Mouse (Mus musculus) hindbrain, postnatal 0 days (tissue): ENCODE results near the gene Hoxa4. TPM values are rescaled to one million over a fixed set of nuclear protein-coding genes. Genes with fewer than 3 reads are reported as not detected.

Source experiments
- ATAC-seq: fragments of 200-750 bp; cut with Nextera tagmentation; 2 replicates; pipeline ENCODE4 v1.8.0; 2017; ENCODE audit warnings: mild to moderate bottlenecking, moderate TSS enrichment, moderate library complexity
- DNase-seq: peaks from one replicate; pipeline ENCODE4 v3.0.0-alpha.2; 2015; ENCODE audit warnings: low spot score
- H3K27ac ChIP-seq: fragments of 300-500 bp; sonication (generic); 2 replicates; pipeline ENCODE4 v1.5.1; 2014; ENCODE audit warnings: mild to moderate bottlenecking
- H3K27me3 ChIP-seq: fragments of 300-500 bp; sonication (generic); 2 replicates; pipeline ENCODE4 v1.6.1; 2014; ENCODE audit warnings: low read length, mixed read lengths; ENCODE audit not compliant: insufficient read depth
- H3K36me3 ChIP-seq: fragments of 300-500 bp; sonication (generic); 2 replicates; pipeline ENCODE4 v1.6.1; 2014; ENCODE audit warnings: low read length, mixed read lengths; ENCODE audit not compliant: insufficient read depth
- H3K4me1 ChIP-seq: fragments of 300-500 bp; sonication (generic); 2 replicates; pipeline ENCODE4 v1.6.1; 2014; ENCODE audit warnings: antibody characterized with exemption, low read length, mixed read lengths; ENCODE audit not compliant: insufficient read depth
- H3K4me2 ChIP-seq: fragments of 300-500 bp; sonication (generic); 2 replicates; pipeline ENCODE4 v1.6.1; 2014; ENCODE audit warnings: low read depth, mild to moderate bottlenecking, low read length, moderate library complexity, mixed read lengths
- H3K4me3 ChIP-seq: fragments of 300-500 bp; sonication (generic); 2 replicates; pipeline ENCODE4 v1.5.1; 2014; ENCODE audit warnings: low read length
- H3K9ac ChIP-seq: fragments of 300-500 bp; sonication (generic); replicated peaks from 2 replicates; pipeline ENCODE4 v1.6.1; 2014; ENCODE audit warnings: mild to moderate bottlenecking, low read length, moderate library complexity, mixed read lengths
- H3K9me3 ChIP-seq: fragments of 300-500 bp; sonication (generic); 2 replicates; pipeline ENCODE4 v1.6.1; 2016; ENCODE audit warnings: low read length, mixed read lengths
- CTCF ChIP-seq: IDR thresholded peaks from 2 replicates; pipeline ENCODE4 v1.5.1; 2016; ENCODE audit warnings: antibody characterized with exemption, control low read depth, low read depth
- WGBS: fragments of 180-500 bp; shearing (Covaris S2); extraction: QIAGEN DNeasy Blood & Tissue Kit; methylation state at CpG from one replicate; pipeline ENCODE4 v1.1.7; 2014; 5-methylcytosine and 5-hydroxymethylcytosine counted together
- polyA plus RNA-seq: library from polyadenylated mRNA; unstranded; fragments of >200 nt; fragmentation: Nextera tagmentation; extraction: Ambion mirVana; gene quantifications from 2 replicates; pipeline ENCODE4 v1.2.1, GENCODE M21; 2015
- total RNA-seq: library from RNA; depleted of rRNA; stranded (reverse); fragments of >200 nt; gene quantifications from 2 replicates; pipeline ENCODE4 v1.2.3, GENCODE M21; 2014

The Hoxa4 gene
- total and polyA plus RNA-seq, 2 experiments from 2014 or later, result 4.8 to 12.0 TPM

DNA sequence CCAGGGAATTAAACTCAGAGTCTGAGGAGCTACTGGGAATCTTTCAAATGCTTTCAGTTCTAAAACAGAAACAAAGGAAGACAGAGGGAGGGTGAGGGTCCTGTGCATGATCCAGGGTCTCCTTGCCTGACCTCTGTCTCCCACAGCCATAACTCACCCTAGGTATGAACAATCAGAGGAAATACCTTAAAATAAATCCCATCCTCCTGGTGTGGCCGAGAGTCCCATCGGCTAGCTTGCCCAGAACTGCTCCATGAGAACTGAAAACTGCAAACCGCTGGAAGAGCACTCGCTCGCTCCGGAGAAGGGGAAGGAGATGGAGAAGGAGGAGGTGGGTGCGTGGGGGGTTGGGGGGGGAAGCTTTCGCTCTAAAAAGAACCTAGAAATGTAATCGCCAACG lies 11.9 kb downstream of the Hoxa4 start:
- Histone ChIP-seq H3K9me3 (no peaks in the 10 kb centered on the region), H3K4me1 (0 out of 2 replicates have a peak, but pooled peaks cover 3% of the 10 kb centered on the region), H3K4me2 (peak overlapping the region; percentile 58), H3K27me3 (peaks cover 78% of the 10 kb centered on the region), H3K9ac (peak overlapping the region; percentile 60), H3K27ac (peak overlapping the region; percentile 92), H3K36me3 (no peaks in the 10 kb centered on the region), H3K4me3 (peak overlapping the region; percentile 41)
- 1% methylated on average over 10 of the region's 10 CpGs for WGBS
- no peak for DNase-seq
- no peak for ATAC-seq
- TF ChIP-seq CTCF, result no peak

DNA sequence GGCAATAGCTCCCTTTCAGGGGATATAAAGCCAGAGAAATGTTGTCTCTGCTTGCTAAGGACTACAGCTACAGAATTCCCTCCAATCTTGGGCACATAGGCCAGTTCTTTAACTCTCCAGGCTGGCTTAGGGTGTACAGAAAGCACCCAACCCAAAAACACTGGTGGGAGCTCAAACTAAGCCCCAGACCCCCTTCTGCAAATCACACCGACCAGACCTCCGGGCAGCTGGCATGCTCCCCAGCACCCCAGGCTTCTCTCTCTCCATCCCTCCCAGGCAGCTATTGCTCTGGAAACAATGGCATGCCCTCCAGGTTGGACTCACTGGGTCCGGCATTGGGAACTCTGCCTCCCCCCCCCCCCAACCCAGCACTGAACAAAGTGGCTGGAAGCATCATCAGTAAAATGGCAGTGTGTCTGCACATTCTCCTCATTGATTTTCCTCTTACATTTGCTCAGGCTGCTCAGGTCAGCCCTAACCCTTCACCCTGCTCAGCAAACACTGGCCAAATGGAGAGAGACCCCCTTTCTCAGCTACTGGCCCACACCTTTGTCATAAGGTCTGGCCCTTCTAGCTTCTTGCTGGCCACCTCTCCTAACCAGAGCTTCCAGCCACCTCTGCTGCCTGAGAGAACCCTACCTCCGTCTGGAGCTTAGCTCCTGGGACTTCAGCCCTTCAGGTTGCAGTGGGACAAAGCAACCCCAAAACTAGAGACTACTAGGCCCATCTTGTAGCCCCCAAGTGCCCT lies 12.5 kb downstream of the Hoxa4 start:
- Histone ChIP-seq H3K36me3 (no peaks in the 10 kb centered on the region), H3K4me3 (peak overlapping the region; percentile 41), H3K9ac (peak overlapping the region; percentile 60), H3K27ac (peak overlapping the region; percentile 92), H3K4me2 (peak overlapping the region; percentile 58), H3K27me3 (peaks cover 77% of the 10 kb centered on the region), H3K9me3 (no peaks in the 10 kb centered on the region), H3K4me1 (no peaks in the 10 kb centered on the region)
- DNase-seq (no peak), ATAC-seq (no peak)
- 1% methylated on average over 4 of the region's 4 CpGs for WGBS
- TF ChIP-seq CTCF, result no peak

DNA sequence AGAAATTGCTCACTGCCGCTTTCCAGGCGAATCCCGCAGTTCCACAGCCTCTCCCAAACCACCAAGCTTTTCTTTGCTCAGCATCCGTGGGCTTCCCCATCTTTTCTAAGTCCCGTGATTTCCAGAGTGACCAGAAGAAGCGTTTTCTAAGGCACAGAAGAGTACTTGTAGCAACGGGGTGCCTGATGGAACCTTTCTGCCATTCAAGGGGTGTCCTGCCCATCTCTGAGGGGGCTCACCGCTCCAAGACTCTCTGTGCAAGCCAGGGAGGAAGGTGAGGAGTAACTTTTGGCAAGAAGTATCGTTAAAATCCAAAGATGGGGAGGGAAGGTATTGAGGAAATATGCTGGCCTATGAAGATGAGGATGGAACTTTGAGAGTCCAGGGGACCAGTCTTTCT lies 13.7 kb downstream of the Hoxa4 start:
- Histone ChIP-seq H3K9me3 (no peaks in the 10 kb centered on the region), H3K27ac (peak overlapping the region; percentile 92), H3K27me3 (peaks cover 74% of the 10 kb centered on the region), H3K4me1 (no peaks in the 10 kb centered on the region), H3K36me3 (no peaks in the 10 kb centered on the region), H3K4me3 (peak overlapping the region; percentile 41), H3K4me2 (peak overlapping the region; percentile 58), H3K9ac (peak overlapping the region; percentile 60)
- no peak for TF ChIP-seq CTCF
- WGBS, result 1% methylated on average over 9 of the region's 9 CpGs
- DNase-seq (no peak), ATAC-seq (no peak)

DNA sequence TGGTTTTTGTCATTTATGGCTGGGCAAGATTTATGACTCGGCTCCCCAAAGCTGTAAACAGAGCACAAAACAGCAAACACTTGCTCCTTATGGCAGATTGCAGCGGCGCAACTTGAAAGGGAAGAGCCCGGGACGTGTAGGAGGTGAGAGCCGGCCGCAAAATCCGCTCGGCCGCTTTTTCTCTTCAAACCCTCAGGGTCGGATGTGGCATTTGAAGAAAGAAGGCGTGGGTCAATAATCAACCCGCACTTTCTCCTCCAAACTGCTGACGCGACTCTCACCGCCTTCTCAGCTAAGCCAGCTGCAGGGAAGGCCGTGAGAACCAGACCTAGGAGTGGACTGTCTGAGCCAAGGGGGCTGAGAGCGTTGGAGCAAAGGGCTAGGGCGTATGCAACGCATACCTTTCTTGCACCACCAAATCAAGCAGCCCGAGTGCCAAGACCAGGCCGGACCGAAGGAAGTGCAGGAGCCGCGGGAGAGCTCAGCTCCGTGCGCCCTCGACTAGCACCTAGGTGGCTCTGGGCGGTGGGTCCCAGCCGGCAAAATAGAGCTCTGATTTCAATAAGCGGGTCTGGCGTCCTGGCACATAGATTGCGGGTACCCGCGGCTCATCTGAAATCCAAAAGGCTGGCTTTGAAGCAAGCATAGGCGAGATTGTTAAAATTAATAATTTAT lies 14.4 kb downstream of the Hoxa4 start, which contains the start of gene 5730596B20Rik:
Gene 5730596B20Rik, plus strand, starts transcription at position 438 of the 675 bp plus-strand sequence.
- Histone ChIP-seq H3K9me3 (no peaks in the 10 kb centered on the region), H3K36me3 (no peaks in the 10 kb centered on the region), H3K27ac (peak within 1 kb of the TSS; percentile 92), H3K4me2 (peak within 1 kb of the TSS; percentile 58), H3K4me1 (no peaks in the 10 kb centered on the region), H3K9ac (peak within 1 kb of the TSS; percentile 60), H3K4me3 (peak within 1 kb of the TSS; percentile 41), H3K27me3 (peaks cover 68% of the 10 kb centered on the region)
- no peak for TF ChIP-seq CTCF
- 2% methylated on average over 36 of the region's 36 CpGs for WGBS
- ATAC-seq (no peak), DNase-seq (peak; percentile 52)

DNA sequence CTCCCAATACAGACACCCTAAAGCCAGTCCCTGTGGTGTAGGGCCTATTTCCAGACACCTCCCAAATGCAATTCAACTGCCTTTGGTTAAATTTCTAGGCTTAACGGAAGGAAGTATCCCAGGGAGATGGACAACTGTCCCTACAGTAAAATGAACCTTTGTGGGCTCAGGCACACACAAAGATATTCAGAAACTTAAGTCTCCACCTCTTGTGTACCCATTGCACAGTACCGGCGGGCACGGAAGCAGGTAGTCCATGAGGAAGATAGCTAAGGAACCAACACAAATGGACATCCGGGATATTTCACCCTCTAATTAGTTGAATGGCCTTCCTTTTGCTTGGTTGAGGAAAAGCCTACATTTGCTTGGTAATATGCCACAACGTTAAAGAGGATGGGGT lies 15.2 kb downstream of the Hoxa4 start:
- Histone ChIP-seq H3K4me3 (peak overlapping the region; percentile 41), H3K27ac (peak overlapping the region; percentile 92), H3K9ac (peak overlapping the region; percentile 60), H3K27me3 (peaks cover 63% of the 10 kb centered on the region), H3K4me2 (peak overlapping the region; percentile 58), H3K36me3 (no peaks in the 10 kb centered on the region), H3K4me1 (no peaks in the 10 kb centered on the region), H3K9me3 (no peaks in the 10 kb centered on the region)
- WGBS, result 4% methylated on average over 6 of the region's 6 CpGs
- no peak for TF ChIP-seq CTCF
- no peak for ATAC-seq
- no peak for DNase-seq

DNA sequence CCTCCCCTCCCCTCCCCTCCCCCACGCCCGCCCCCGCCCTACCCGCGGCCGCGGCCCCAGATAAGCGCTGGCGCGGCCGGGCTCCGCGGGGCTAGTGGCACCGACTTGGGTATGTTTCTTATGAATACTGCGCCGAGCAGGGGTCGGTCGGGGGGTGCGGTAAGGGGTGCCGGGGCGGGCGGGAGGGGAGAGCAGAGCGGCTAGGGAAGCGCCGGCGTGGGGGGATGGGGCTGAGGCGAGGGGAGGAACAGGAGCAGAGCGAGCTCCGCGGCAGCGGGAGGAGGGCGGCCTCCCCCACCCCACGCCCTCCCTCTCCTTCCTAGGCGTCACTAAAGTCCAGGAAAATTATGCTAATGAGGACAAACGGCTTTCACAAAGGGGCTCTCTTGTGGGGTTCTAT lies 15.7 kb downstream of the Hoxa4 start:
- Histone ChIP-seq H3K4me3 (peak overlapping the region; percentile 41), H3K27ac (peak overlapping the region; percentile 92), H3K4me1 (no peaks in the 10 kb centered on the region), H3K9me3 (no peaks in the 10 kb centered on the region), H3K9ac (peak overlapping the region; percentile 60), H3K4me2 (peak overlapping the region; percentile 58), H3K27me3 (peaks cover 63% of the 10 kb centered on the region), H3K36me3 (no peaks in the 10 kb centered on the region)
- peak; percentile 42; the same call in 1 of the 2 replicates for ATAC-seq
- DNase-seq, result peak; percentile 73
- TF ChIP-seq CTCF, result no peak
- WGBS, result 0% methylated on average over 12 of the region's 35 CpGs
